Mouse (Mus musculus) adipocyte (in vitro differentiated cells): ENCODE data around the gene Tmem8.

Experiments
- DNase-seq: peaks from one replicate; pipeline ENCODE4 v3.0.0-alpha.2; 2016; ENCODE audit warnings: low spot score

Tmem8 gene

GRCm38 (mm10) chr17:26113181-26113948 is at the start of gene Tmem8:
Tmem8 (plus strand) TSS chr17:26113299.
- DNase-seq, result no peak

- peak; percentile 44 for DNase-seq
Observed at GRCm38 (mm10) chr17:26064916-26065315, 48.2 kb upstream of the Tmem8 start.

- no peak for DNase-seq
Observed at GRCm38 (mm10) chr17:26066488-26067020, 46.5 kb upstream of the Tmem8 start.

- DNase-seq, result no peak
Observed at GRCm38 (mm10) chr17:26068024-26068830, 44.9 kb upstream of the Tmem8 start.

- DNase-seq, result peak; percentile 87
Observed at GRCm38 (mm10) chr17:26068831-26069739, 44.0 kb upstream of the Tmem8 start, which contains the start of gene Rab11fip3. Rab11fip3 (minus strand) TSS chr17:26069555.

GRCm38 (mm10) chr17:26070136-26070535 is 43.0 kb upstream of the Tmem8 start:
- no peak for DNase-seq

GRCm38 (mm10) chr17:26075246-26075645 is 37.9 kb upstream of the Tmem8 start:
- DNase-seq, result no peak

GRCm38 (mm10) chr17:26078851-26079250 is 34.2 kb upstream of the Tmem8 start:
- DNase-seq, result no peak

GRCm38 (mm10) chr17:26080867-26081266 is 32.2 kb upstream of the Tmem8 start:
- no peak for DNase-seq

- DNase-seq, result no peak
Observed at GRCm38 (mm10) chr17:26087059-26087564, 26.0 kb upstream of the Tmem8 start.

- peak; percentile 97 for DNase-seq
Observed at GRCm38 (mm10) chr17:26089905-26090632, 23.0 kb upstream of the Tmem8 start, which contains the start of gene Decr2. Decr2 (minus strand) TSS chr17:26090337.

GRCm38 (mm10) chr17:26094531-26095110 is 18.5 kb upstream of the Tmem8 start:
- DNase-seq, result no peak

- peak; percentile 26 for DNase-seq
Observed at GRCm38 (mm10) chr17:26095121-26095740, 17.9 kb upstream of the Tmem8 start, which contains the start of gene Nme4. Nme4 (minus strand) TSS chr17:26095602.

GRCm38 (mm10) chr17:26098461-26098860 is 14.6 kb upstream of the Tmem8 start:
- DNase-seq, result no peak

GRCm38 (mm10) chr17:26099316-26099715 is 13.8 kb upstream of the Tmem8 start:
- DNase-seq, result peak; percentile 40

GRCm38 (mm10) chr17:26100166-26100565 is 12.9 kb upstream of the Tmem8 start:
- DNase-seq, result peak; percentile 29

- peak; percentile 45 for DNase-seq
Observed at GRCm38 (mm10) chr17:26101478-26101877, 11.6 kb upstream of the Tmem8 start.

GRCm38 (mm10) chr17:26105619-26106018 is 7.5 kb upstream of the Tmem8 start:
- DNase-seq, result no peak

GRCm38 (mm10) chr17:26110156-26110555 is 2.9 kb upstream of the Tmem8 start:
- DNase-seq, result no peak

GRCm38 (mm10) chr17:26111024-26111423 is 2.1 kb upstream of the Tmem8 start:
- no peak for DNase-seq
